Mouse (Mus musculus): ENCODE measurements at regions not wholly inside any gene's neighbourhood (a gene's known extent, or its start where the extent isn't known, plus 50 kb on each side); places are given as distances from the start of the nearest gene placed in this dataset.

DNA sequence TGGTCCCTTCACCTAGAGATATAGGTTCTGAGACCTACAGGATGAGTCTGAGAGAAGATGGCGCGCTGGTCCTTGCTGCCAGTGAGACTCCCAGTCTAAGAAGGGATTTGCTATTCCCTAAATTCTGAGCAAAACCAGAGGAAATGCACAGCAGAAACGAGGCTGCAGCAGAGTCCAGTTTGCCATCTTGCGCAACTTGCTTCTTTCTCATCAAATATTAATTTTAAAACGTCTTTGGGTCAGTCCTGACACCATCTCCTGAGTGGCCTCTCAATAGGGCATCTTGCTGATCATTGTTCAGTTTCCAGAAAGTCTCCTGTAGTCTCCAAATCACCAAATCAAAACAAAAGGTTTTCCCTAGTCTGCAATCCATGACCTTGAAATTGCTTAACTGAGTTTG, 74.8 kb upstream of the Tcerg1l start:
- TF ChIP-seq CTCF (IDR thresholded peaks at IDR 0.05) (no peak), POLR2A (IDR thresholded peaks at IDR 0.05; ENCODE audit: insufficient read depth, low read depth, low read length) (no peak)

All from heart, adult 2 months (tissue).